Mouse (Mus musculus) cerebellum, adult 2 months (tissue): ENCODE measurements at regions not wholly inside any gene's neighbourhood (a gene's known extent, or its start where the extent isn't known, plus 50 kb on each side); places are given as distances from the start of the nearest gene placed in this dataset.

Experiments
- DNase-seq, 2 experiments: peaks; one replicate each; pipeline ENCODE4 v3.0.0; 2021
- H3K27ac ChIP-seq: fragments of 200-500 bp; 2 replicates; pipeline ENCODE4 v1.5.1; 2012; ENCODE audit warnings: low read length, control low read depth, inconsistent platforms; ENCODE audit not compliant: insufficient read depth
- H3K27me3 ChIP-seq: fragments of 200-500 bp; 2 replicates; pipeline ENCODE4 v1.6.1; 2012; ENCODE audit warnings: inconsistent platforms, mild to moderate bottlenecking, low read length, moderate library complexity; ENCODE audit not compliant: control insufficient read depth, insufficient read depth
- H3K4me1 ChIP-seq: fragments of 200-500 bp; 2 replicates; pipeline ENCODE4 v1.6.1; 2011; ENCODE audit warnings: low read length; ENCODE audit not compliant: control insufficient read depth, insufficient read depth
- H3K4me3 ChIP-seq: fragments of 200-500 bp; replicated peaks from 2 replicates; pipeline ENCODE3; 2011; ENCODE audit warnings: mild to moderate bottlenecking, low read depth, low read length, control low read depth; ENCODE audit not compliant: insufficient read depth
- CTCF ChIP-seq: fragments of 200-500 bp; IDR thresholded peaks from 2 replicates; pipeline ENCODE4 v1.5.1; 2011; ENCODE audit warnings: low read depth, mild to moderate bottlenecking, control low read depth, low read length, moderate library complexity, borderline replicate concordance; ENCODE audit not compliant: insufficient read depth
- POLR2A ChIP-seq: fragments of 200-500 bp; IDR thresholded peaks from 2 replicates; pipeline ENCODE4 v1.6.1; 2011; ENCODE audit warnings: low read length, control low read depth, borderline replicate concordance; ENCODE audit not compliant: insufficient read depth
- WGBS: fragments of 180-500 bp; shearing (Covaris S2); methylation state at CpG from one replicate; pipeline ENCODE4 v1.1.7; 2018; 5-methylcytosine and 5-hydroxymethylcytosine counted together

DNA sequence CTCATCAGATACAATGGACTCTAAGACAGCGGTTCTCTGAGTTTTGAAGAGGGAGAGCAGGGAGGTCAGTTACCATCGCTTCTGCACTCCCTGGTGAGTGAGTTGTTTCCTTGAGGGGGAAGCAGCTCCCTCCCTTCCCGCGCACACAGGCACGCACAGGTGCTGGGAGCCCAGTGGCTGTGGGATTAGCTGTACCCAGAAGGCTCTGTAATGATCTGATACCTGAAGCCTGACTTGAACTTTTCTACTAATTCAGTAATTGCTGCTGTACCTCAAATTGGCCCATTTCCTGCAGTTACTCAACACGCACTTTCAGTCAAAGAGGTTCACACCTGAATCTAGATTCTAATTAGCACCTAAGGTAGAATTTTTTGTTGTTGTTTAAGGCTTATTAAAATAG, 158.6 kb downstream of the Sox2 start:
- no peaks in the 10 kb centered on the region for H3K4me1 ChIP-seq

DNA sequence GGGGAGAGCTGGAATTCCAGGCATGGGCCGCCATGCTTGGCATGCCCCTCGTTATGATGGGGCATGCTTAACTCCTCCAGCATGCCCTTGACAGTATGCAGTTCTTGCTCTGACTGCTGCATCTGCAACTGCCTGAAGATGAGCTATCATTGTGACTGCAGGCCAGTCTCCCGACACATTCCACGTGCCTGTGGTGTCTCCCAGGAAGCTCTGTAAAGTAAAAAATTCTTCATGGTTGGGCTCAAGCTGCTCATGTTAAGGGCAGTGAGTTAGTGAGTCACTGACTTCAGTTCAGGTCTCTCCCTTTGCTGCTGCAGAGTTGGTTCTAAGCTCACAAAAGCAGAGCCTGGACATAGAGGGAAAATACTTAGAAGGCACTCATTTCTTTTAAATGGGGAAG, 161.5 kb downstream of the Sox2 start:
- no peak for DNase-seq
- WGBS: 46% methylated on average over 4 of the region's 4 CpGs
- Histone ChIP-seq H3K4me3 (no peak overlapping the region), H3K27me3 (no peaks in the 10 kb centered on the region; the same call in 1 of the 2 replicates), H3K4me1 (no peaks in the 10 kb centered on the region), H3K27ac (no peak overlapping the region)
- TF ChIP-seq CTCF (no peak), POLR2A (no peak)

More for the DNA sequence above, 158.6 kb downstream of the Sox2 start:
- H3K4me3 ChIP-seq: no peak overlapping the region
- TF ChIP-seq POLR2A: no peak
- TF ChIP-seq CTCF: no peak
- H3K27ac ChIP-seq: no peak overlapping the region
- H3K27me3 ChIP-seq: no peaks in the 10 kb centered on the region; the same call in 1 of the 2 replicates
- DNase-seq: no peak
- 49% methylated on average over 6 of the region's 6 CpGs for WGBS

- no peak for DNase-seq
- no peak overlapping the region for H3K27ac ChIP-seq
- H3K27me3 ChIP-seq: no peaks in the 10 kb centered on the region; the same call in 1 of the 2 replicates
- TF ChIP-seq POLR2A (no peak), CTCF (no peak)
- WGBS: 70% methylated on average over 9 of the region's 9 CpGs
- no peak overlapping the region for H3K4me3 ChIP-seq
- H3K4me1 ChIP-seq: no peaks in the 10 kb centered on the region
Measured at GRCm38 (mm10) chr3:34813046-34813625, 162.9 kb downstream of the Sox2 start.

DNA sequence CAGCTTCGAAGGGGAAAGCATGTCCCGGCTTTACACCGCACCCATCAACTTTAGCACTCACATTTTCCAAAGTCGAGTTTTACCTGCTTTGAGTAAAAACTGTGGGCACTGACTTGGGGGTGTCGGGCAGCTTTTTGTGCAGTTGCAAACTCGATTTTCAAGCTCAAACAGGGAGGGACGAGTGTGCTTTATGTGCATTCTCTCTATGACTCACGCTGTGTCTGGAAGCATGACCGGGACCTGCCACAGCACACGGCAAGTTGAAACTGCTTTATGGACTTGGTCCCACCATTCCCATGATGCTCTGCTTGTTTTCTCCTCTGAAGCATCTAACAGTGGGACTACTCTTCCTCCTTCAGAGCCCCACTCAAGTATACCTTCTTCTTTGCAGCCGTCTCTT, 174.8 kb downstream of the Sox2 start:
- 79% methylated on average over 11 of the region's 11 CpGs for WGBS
- H3K4me1 ChIP-seq: no peaks in the 10 kb centered on the region
- TF ChIP-seq POLR2A (no peak), CTCF (no peak)
- H3K4me3 ChIP-seq: no peak overlapping the region
- H3K27me3 ChIP-seq: no peaks in the 10 kb centered on the region
- DNase-seq: no peak
- no peak overlapping the region for H3K27ac ChIP-seq

GRCm38 (mm10) chr3:34826396-34826795, 176.2 kb downstream of the Sox2 start:
- Histone ChIP-seq H3K4me1 (no peaks in the 10 kb centered on the region), H3K27ac (no peak overlapping the region), H3K4me3 (no peak overlapping the region), H3K27me3 (no peaks in the 10 kb centered on the region)
- DNase-seq: no peak
- WGBS: 63% methylated on average over 5 of the region's 5 CpGs
- TF ChIP-seq CTCF (no peak), POLR2A (no peak)

GRCm38 (mm10) chr3:34828453-34829206, 178.4 kb downstream of the Sox2 start:
- Histone ChIP-seq H3K4me1 (no peaks in the 10 kb centered on the region), H3K27ac (no peak overlapping the region), H3K27me3 (no peaks in the 10 kb centered on the region; the same call in 1 of the 2 replicates), H3K4me3 (no peak overlapping the region)
- WGBS: 54% methylated on average over 9 of the region's 9 CpGs
- no peak for TF ChIP-seq CTCF
- no peak for TF ChIP-seq POLR2A
- DNase-seq: no peak

GRCm38 (mm10) chr3:34836741-34837267, 186.6 kb downstream of the Sox2 start:
- Histone ChIP-seq H3K27me3 (no peaks in the 10 kb centered on the region; the same call in 1 of the 2 replicates), H3K4me1 (no peaks in the 10 kb centered on the region), H3K27ac (no peak overlapping the region), H3K4me3 (no peak overlapping the region)
- WGBS: 32% methylated on average over 8 of the region's 8 CpGs
- no peak for TF ChIP-seq POLR2A
- TF ChIP-seq CTCF: no peak
- no peak for DNase-seq
